Mouse (Mus musculus): ENCODE data around the gene Ssu72. TPM values are rescaled to one million over a fixed set of nuclear protein-coding genes. Genes with fewer than 3 reads are reported as not detected.
A peak's percentile ranks its signal among the peaks of the same experiment; 100 is the strongest.

Ssu72 gene
- polyA plus RNA-seq, 1 experiment from 2014 or later, result 178 TPM

- H3K4me3 ChIP-seq (ENCODE audit: low read depth, low read length), result no peak overlapping the region
- no peaks in the 10 kb centered on the region for H3K9me3 ChIP-seq (ENCODE audit: low read length)
- H3K27ac ChIP-seq (ENCODE audit: low read length), result no peak overlapping the region
- DNase-seq (ENCODE audit: low spot score) (no peak), ATAC-seq (no peak)
- 77% methylated on average over 12 of the region's 12 CpGs for WGBS
- H3K27me3 ChIP-seq (replicated peaks; ENCODE audit: insufficient read depth, low read length), result no peaks in the 10 kb centered on the region; the same call in none of the 2 replicates
- peaks cover 4% of the 10 kb centered on the region; the same call in 1 of the 2 replicates for H3K4me1 ChIP-seq (ENCODE audit: insufficient read depth, low read depth, low read length)
- no peak overlapping the region for H3K4me2 ChIP-seq (replicated peaks; ENCODE audit: low read depth, low read length)
- TF ChIP-seq CTCF (IDR thresholded peaks at IDR 0.05) (no peak), EP300 (IDR thresholded peaks at IDR 0.05) (no peak)
- no peaks in the 10 kb centered on the region for H3K36me3 ChIP-seq (ENCODE audit: insufficient read depth, low read length)
- H3K9ac ChIP-seq (replicated peaks; ENCODE audit: low read depth), result no peak overlapping the region
These were observed 13.8 kb upstream of the Ssu72 start for GRCm38 (mm10) chr4:155690571-155691375.

GRCm38 (mm10) chr4:155692421-155692820 lies 12.2 kb upstream of the Ssu72 start:
- Histone ChIP-seq H3K27ac (ENCODE audit: low read length) (no peak overlapping the region), H3K9me3 (ENCODE audit: low read length) (no peaks in the 10 kb centered on the region), H3K4me1 (ENCODE audit: insufficient read depth, low read depth, low read length) (peaks cover 4% of the 10 kb centered on the region; the same call in 1 of the 2 replicates), H3K4me3 (ENCODE audit: low read depth, low read length) (no peak overlapping the region), H3K36me3 (ENCODE audit: insufficient read depth, low read length) (no peaks in the 10 kb centered on the region), H3K4me2 (replicated peaks; ENCODE audit: low read depth, low read length) (no peak overlapping the region), H3K9ac (replicated peaks; ENCODE audit: low read depth) (no peak overlapping the region), H3K27me3 (replicated peaks; ENCODE audit: insufficient read depth, low read length) (no peaks in the 10 kb centered on the region; the same call in none of the 2 replicates)
- ATAC-seq (no peak), DNase-seq (ENCODE audit: low spot score) (no peak)
- WGBS, result 95% methylated on average over 3 of the region's 3 CpGs
- TF ChIP-seq EP300 (IDR thresholded peaks at IDR 0.05) (no peak), CTCF (IDR thresholded peaks at IDR 0.05) (no peak)

- ATAC-seq (peak; percentile 78), DNase-seq (ENCODE audit: low spot score) (peak; percentile 25)
- peak within 1 kb of the TSS; percentile 62 for H3K4me3 ChIP-seq (ENCODE audit: low read depth, low read length)
- no peak; the same call in 1 of the 2 replicates for TF ChIP-seq CTCF (IDR thresholded peaks at IDR 0.05)
- no peak for TF ChIP-seq EP300 (IDR thresholded peaks at IDR 0.05)
- H3K36me3 ChIP-seq (ENCODE audit: insufficient read depth, low read length), result no peaks in the 10 kb centered on the region
- H3K9ac ChIP-seq (replicated peaks; ENCODE audit: low read depth), result peak within 1 kb of the TSS; percentile 32
- H3K4me2 ChIP-seq (replicated peaks; ENCODE audit: low read depth, low read length), result peak within 1 kb of the TSS; percentile 96
- H3K9me3 ChIP-seq (ENCODE audit: low read length), result no peaks in the 10 kb centered on the region
- WGBS, result under 1% methylated on average over 22 of the region's 47 CpGs
- no peak within 1 kb of the TSS for H3K27ac ChIP-seq (ENCODE audit: low read length)
- H3K4me1 ChIP-seq (ENCODE audit: insufficient read depth, low read depth, low read length), result peaks cover 4% of the 10 kb centered on the region; the same call in 1 of the 2 replicates
- no peaks in the 10 kb centered on the region; the same call in none of the 2 replicates for H3K27me3 ChIP-seq (replicated peaks; ENCODE audit: insufficient read depth, low read length)
These were observed 10.5 kb upstream of the Ssu72 start, which contains the start of gene Fndc10 for GRCm38 (mm10) chr4:155694111-155694481. Fndc10 (plus strand) TSS chr4:155694342.

GRCm38 (mm10) chr4:155694482-155695401 lies 9.9 kb upstream of the Ssu72 start:
- DNase-seq (ENCODE audit: low spot score) (peak; percentile 64), ATAC-seq (peak; percentile 80)
- no peaks in the 10 kb centered on the region for H3K36me3 ChIP-seq (ENCODE audit: insufficient read depth, low read length)
- peak overlapping the region; percentile 96 for H3K4me2 ChIP-seq (replicated peaks; ENCODE audit: low read depth, low read length)
- H3K27me3 ChIP-seq (replicated peaks; ENCODE audit: insufficient read depth, low read length), result no peaks in the 10 kb centered on the region; the same call in none of the 2 replicates
- no peaks in the 10 kb centered on the region for H3K9me3 ChIP-seq (ENCODE audit: low read length)
- 3% methylated on average over 87 of the region's 92 CpGs for WGBS
- peaks cover 4% of the 10 kb centered on the region; the same call in 1 of the 2 replicates for H3K4me1 ChIP-seq (ENCODE audit: insufficient read depth, low read depth, low read length)
- TF ChIP-seq CTCF (IDR thresholded peaks at IDR 0.05) (peak; percentile 68), EP300 (IDR thresholded peaks at IDR 0.05) (no peak)
- H3K27ac ChIP-seq (ENCODE audit: low read length), result no peak overlapping the region
- H3K9ac ChIP-seq (replicated peaks; ENCODE audit: low read depth), result peak overlapping the region; percentile 32
- peak overlapping the region; percentile 62 for H3K4me3 ChIP-seq (ENCODE audit: low read depth, low read length)

- H3K4me1 ChIP-seq (ENCODE audit: insufficient read depth, low read depth, low read length), result peaks cover 4% of the 10 kb centered on the region; the same call in 1 of the 2 replicates
- 0 out of 2 replicates have a peak overlapping the region, but pooled peaks have one; percentile 96 for H3K4me2 ChIP-seq (replicated peaks; ENCODE audit: low read depth, low read length)
- 78% methylated on average over 4 of the region's 4 CpGs for WGBS
- no peak overlapping the region for H3K9ac ChIP-seq (replicated peaks; ENCODE audit: low read depth)
- no peaks in the 10 kb centered on the region for H3K9me3 ChIP-seq (ENCODE audit: low read length)
- H3K4me3 ChIP-seq (ENCODE audit: low read depth, low read length), result no peak overlapping the region
- no peak for DNase-seq (ENCODE audit: low spot score)
- TF ChIP-seq CTCF (IDR thresholded peaks at IDR 0.05), result no peak
- TF ChIP-seq EP300 (IDR thresholded peaks at IDR 0.05), result no peak
- no peak for ATAC-seq
- no peaks in the 10 kb centered on the region for H3K36me3 ChIP-seq (ENCODE audit: insufficient read depth, low read length)
- H3K27ac ChIP-seq (ENCODE audit: low read length), result no peak overlapping the region
- no peaks in the 10 kb centered on the region; the same call in none of the 2 replicates for H3K27me3 ChIP-seq (replicated peaks; ENCODE audit: insufficient read depth, low read length)
These were observed 9.0 kb upstream of the Ssu72 start for GRCm38 (mm10) chr4:155695531-155696062.
